ENCODE assay signal across 8 mouse cellular contexts in the genomic region with DNA sequence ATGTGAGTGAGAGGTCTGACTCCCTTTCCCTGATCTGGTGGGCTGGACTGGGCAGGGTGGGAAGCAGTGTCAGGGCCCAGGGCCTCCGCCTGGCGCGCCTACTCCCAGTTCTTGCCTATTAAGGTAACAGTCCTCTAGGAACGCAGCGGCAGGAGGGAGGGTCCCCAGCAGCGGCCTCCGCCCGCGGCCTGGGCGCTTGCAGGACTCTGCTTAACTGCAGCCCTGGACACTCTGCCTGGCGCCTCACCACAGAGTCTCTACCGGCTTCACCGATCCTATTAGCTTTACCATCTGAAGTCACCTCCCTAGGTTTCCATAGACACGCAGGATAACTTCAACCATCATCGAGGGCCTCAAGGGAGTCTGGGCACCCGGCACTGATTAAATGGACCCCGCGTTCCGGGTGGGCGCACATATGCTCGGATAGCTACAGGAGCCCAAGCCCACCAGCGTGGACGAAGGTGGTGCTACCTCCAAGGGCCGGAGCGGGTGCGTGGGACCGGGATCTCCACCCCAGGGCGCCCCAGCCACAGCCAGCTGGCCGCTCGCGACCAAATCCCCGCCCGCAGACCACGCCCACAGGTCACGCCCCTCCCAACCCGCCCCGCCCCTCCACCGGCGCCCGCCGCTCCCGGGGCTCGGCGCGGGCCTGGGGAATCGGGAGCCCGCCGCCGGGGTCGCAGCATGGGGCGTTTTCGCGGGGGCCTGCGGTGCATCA. TPM values are rescaled to one million over a fixed set of nuclear protein-coding genes. Genes with fewer than 3 reads are reported as not detected.
A peak's percentile ranks its signal among the peaks of the same experiment; 100 is the strongest.
DNase-seq lines count a peak whose midpoint lies in the region; ATAC-seq lines count a peak whose summit lies in the region.

A gene (plus strand): TSS at position 217 of the 718 bp plus-strand sequence.

- H3K9ac ChIP-seq in hindbrain, embryonic 15.5 days = peak within 1 kb of the TSS; percentile 56

- H3K27me3 ChIP-seq in hindbrain, embryonic 15.5 days = no peaks in the 10 kb centered on the region

- peaks cover 35% of the 10 kb centered on the region for H3K4me1 ChIP-seq in hindbrain, embryonic 15.5 days (replicated peaks)

- peak; percentile 76 for ATAC-seq in hindbrain, embryonic 15.5 days (ENCODE audit: low FRiP score, low read depth)
- ATAC-seq in megakaryocyte, adult 5-6 weeks (ENCODE audit: poor library complexity, severe bottlenecking) = peak; percentile 65

- intact Hi-C loops in left cerebral cortex, postnatal 14 days (cut with DNase I) = no loop called here

- peak within 1 kb of the TSS; percentile 80 for H3K4me2 ChIP-seq in hindbrain, embryonic 15.5 days

- H3K27ac ChIP-seq in hindbrain, embryonic 15.5 days (replicated peaks) = peak within 1 kb of the TSS; percentile 49

- peak; percentile 47 for DNase-seq in ZHBTc4 (ENCODE audit: low read depth, low spot score)
- DNase-seq in cerebellum, postnatal 14 days = peak; percentile 78 to 80
- peak; percentile 14 to 31 for DNase-seq in gastrocnemius, adult 8-10 months (ENCODE audit: low spot score in 2 of 2)
- peak in 1 of 2 experiments; percentile 19 for DNase-seq in left cerebral cortex, postnatal 14 days (ENCODE audit: low spot score in 2 of 2)
- peak; percentile 44 for DNase-seq in right cerebral cortex, postnatal 14 days
- peak; percentile 64 for DNase-seq in urinary bladder, postnatal 25 days (ENCODE audit: low spot score)

- no peaks in the 10 kb centered on the region for H3K36me3 ChIP-seq in hindbrain, embryonic 15.5 days

- WGBS in hindbrain, embryonic 15.5 days = under 1% methylated on average over 53 of the region's 54 CpGs

- H3K9me3 ChIP-seq in hindbrain, embryonic 15.5 days = no peaks in the 10 kb centered on the region

- H3K4me3 ChIP-seq in hindbrain, embryonic 15.5 days = peak within 1 kb of the TSS; percentile 62

RNA-seq across cellular contexts. Expression of the gene that starts here (rescaled TPM):
- total RNA-seq in gastrocnemius, adult 8-10 months (2022) = 1 to 10 TPM; 3.0 to 4.0 (median 3.3) TPM
- polyA plus RNA-seq in hindbrain, embryonic 15.5 days (2015; fragmentation: Nextera tagmentation; extraction: Ambion mirVana) = 11.5 and 12.8 TPM in 2 replicates
- total RNA-seq in left cerebral cortex, postnatal 14 days (2021) = 10 to 100 TPM; 58.0 to 82.8 TPM
- total RNA-seq in megakaryocyte, adult 5-6 weeks (2015) = 4.0 and 4.7 TPM in 2 replicates
- 2.7 and 2.8 TPM in 2 replicates for total RNA-seq in megakaryocyte, adult 5-6 weeks (2017)

Comparison
In these comparisons a context has a peak if more than half of its experiments do, and no peak if none do; other contexts are left out.
1. RNA of the gene that starts here (total RNA-seq): 58.0 to 82.8 TPM in left cerebral cortex, postnatal 14 days; 2.7 to 4.7 TPM in megakaryocyte, adult 5-6 weeks and 3.0 to 4.0 TPM in gastrocnemius, adult 8-10 months; every median in the first group is over 10 times any median in the second.